Comparison of ENCODE assay signal across 8 mouse cellular contexts in genomic region chr2:167293289-167294085, GRCm38 (mm10). TPM values are rescaled to one million over a fixed set of nuclear protein-coding genes. Genes with fewer than 3 reads are reported as not detected.
A peak's percentile ranks its signal among the peaks of the same experiment; 100 is the strongest.
DNase-seq lines count a peak whose midpoint lies in the region; ATAC-seq lines count a peak whose summit lies in the region.

No protein-coding gene starts in this region.

- no peaks in the 10 kb centered on the region for H3K9me3 ChIP-seq in midbrain, embryonic 16.5 days (replicated peaks; ENCODE audit: control insufficient read depth, low read length, poor library complexity, severe bottlenecking)

- H3K4me1 ChIP-seq in midbrain, embryonic 16.5 days (ENCODE audit: control insufficient read depth, insufficient read depth, low read length): no peaks in the 10 kb centered on the region

- WGBS in midbrain, embryonic 16.5 days: 68% methylated on average over 13 of the region's 13 CpGs

- intact Hi-C loops in gastrocnemius, postnatal 14 days (cut with DNase I; ENCODE audit: low total_unique reads): no loop called here

- no peaks in the 10 kb centered on the region for H3K36me3 ChIP-seq in midbrain, embryonic 16.5 days (ENCODE audit: control insufficient read depth, insufficient read depth, low read length)

- H3K4me3 ChIP-seq in midbrain, embryonic 16.5 days (ENCODE audit: low read depth, low read length): no peak overlapping the region

- H3K4me2 ChIP-seq in midbrain, embryonic 16.5 days (ENCODE audit: low read length): no peak overlapping the region

- H3K27me3 ChIP-seq in midbrain, embryonic 16.5 days (ENCODE audit: control insufficient read depth, insufficient read depth, low read depth, low read length): no peaks in the 10 kb centered on the region

- no peak for ATAC-seq in midbrain, embryonic 16.5 days

- H3K9ac ChIP-seq in midbrain, embryonic 16.5 days (ENCODE audit: low read depth, low read length): no peak overlapping the region

- peak; percentile 3 for DNase-seq in gastrocnemius, postnatal 14 days
- DNase-seq in gastrocnemius, adult 18-20 months (ENCODE audit: low spot score): no peak
- peak; percentile 19 to 22 for DNase-seq in right cerebral cortex, postnatal 10 days (ENCODE audit: low spot score in 2 of 2)
- DNase-seq in right cerebral cortex, postnatal 4 days: no peak
- peak; percentile 77 to 83 for DNase-seq in adrenal gland, postnatal 36 days
- DNase-seq in kidney, adult 8-10 months: peak; percentile 15 to 41
- peak; percentile 11 to 52 for DNase-seq in spleen, postnatal 4 days (ENCODE audit: low spot score in 2 of 2)

- no peak overlapping the region for H3K27ac ChIP-seq in midbrain, embryonic 16.5 days (ENCODE audit: low read length)

RNA-seq across cellular contexts. Expression of gene Ptgis, which starts 53.1 kb away (rescaled TPM):
- 10 to 100 TPM in 1 of 2 experiments, 1 to 10 TPM in 1; 8.0 to 11.1 TPM for total RNA-seq in gastrocnemius, postnatal 14 days (2021)
- total RNA-seq in gastrocnemius, adult 18-20 months (2021): 1 to 10 TPM; 1.3 to 1.8 TPM
- 10 to 100 TPM; 24.7 to 31.7 TPM for total RNA-seq in adrenal gland, postnatal 36 days (2021)
- polyA plus RNA-seq in midbrain, embryonic 16.5 days (2015; fragmentation: Nextera tagmentation; extraction: Ambion mirVana): 3.4 and 4.3 TPM in 2 replicates

RNA-seq across cellular contexts. Expression of gene B4galt5, which starts 55.5 kb away (rescaled TPM):
- total RNA-seq in gastrocnemius, postnatal 14 days (2021): 10 to 100 TPM; 15.0 to 17.6 TPM
- total RNA-seq in gastrocnemius, adult 18-20 months (2021): 1 to 10 TPM; 6.9 to 7.9 TPM
- 100 to 1,000 TPM in 1 of 2 experiments, 10 to 100 TPM in 1; 93.7 to 153 TPM for total RNA-seq in adrenal gland, postnatal 36 days (2021)
- polyA plus RNA-seq in midbrain, embryonic 16.5 days (2015; fragmentation: Nextera tagmentation; extraction: Ambion mirVana): 16.6 and 18.1 TPM in 2 replicates

Comparison
In these comparisons a context has a peak if more than half of its experiments do, and no peak if none do; other contexts are left out.
1. DNase-seq: peak in gastrocnemius, postnatal 14 days (single experiment), right cerebral cortex, postnatal 10 days (2 of 2), adrenal gland, postnatal 36 days (2 of 2), kidney, adult 8-10 months (2 of 2) and spleen, postnatal 4 days (2 of 2); none in gastrocnemius, adult 18-20 months (single experiment) and right cerebral cortex, postnatal 4 days (single experiment).
2. RNA of gene B4galt5, which starts 55.5 kb away (total RNA-seq): 93.7 to 153 TPM in adrenal gland, postnatal 36 days; 15.0 to 17.6 TPM in gastrocnemius, postnatal 14 days and 6.9 to 7.9 TPM in gastrocnemius, adult 18-20 months; every median in the first group is over 4 times any median in the second.